Mouse (Mus musculus) retina, postnatal 1 day (tissue): ENCODE measurements around the gene Vwa8.

Experiments
- DNase-seq: peaks from one replicate; pipeline ENCODE4 v3.0.0-alpha.2; 2012

Vwa8 gene

GRCm38 (mm10) chr14:79151711-79152110 is 302.9 kb downstream of the Vwa8 start:
- DNase-seq = no peak

GRCm38 (mm10) chr14:79153896-79154295 is 305.0 kb downstream of the Vwa8 start:
- no peak for DNase-seq

- DNase-seq = no peak
Measured at GRCm38 (mm10) chr14:79154961-79155360, 306.1 kb downstream of the Vwa8 start.

GRCm38 (mm10) chr14:79156526-79157411 is 307.9 kb downstream of the Vwa8 start:
- DNase-seq = no peak

GRCm38 (mm10) chr14:79157451-79158218 is 308.8 kb downstream of the Vwa8 start:
- peak; percentile 24 for DNase-seq

GRCm38 (mm10) chr14:79158219-79158521 is 309.3 kb downstream of the Vwa8 start:
- no peak for DNase-seq

GRCm38 (mm10) chr14:79158673-79159200 is 309.9 kb downstream of the Vwa8 start:
- no peak for DNase-seq

GRCm38 (mm10) chr14:79159451-79159850 is 310.6 kb downstream of the Vwa8 start:
- no peak for DNase-seq

- DNase-seq = no peak
Measured at GRCm38 (mm10) chr14:79160486-79160885, 311.6 kb downstream of the Vwa8 start.

GRCm38 (mm10) chr14:79160966-79161365 is 312.1 kb downstream of the Vwa8 start:
- no peak for DNase-seq

- DNase-seq = no peak
Measured at GRCm38 (mm10) chr14:79161741-79162140, 312.9 kb downstream of the Vwa8 start.

GRCm38 (mm10) chr14:79162678-79163077 is 313.8 kb downstream of the Vwa8 start:
- DNase-seq = no peak

GRCm38 (mm10) chr14:79164334-79164733 is 315.5 kb downstream of the Vwa8 start:
- no peak for DNase-seq

GRCm38 (mm10) chr14:79164925-79165324 is 316.1 kb downstream of the Vwa8 start:
- DNase-seq = no peak

GRCm38 (mm10) chr14:79174526-79174925 is 325.7 kb downstream of the Vwa8 start:
- no peak for DNase-seq

- DNase-seq = no peak
Measured at GRCm38 (mm10) chr14:79177754-79178153, 328.9 kb downstream of the Vwa8 start.

- DNase-seq = peak; percentile 18
Measured at GRCm38 (mm10) chr14:79178247-79178646, 329.4 kb downstream of the Vwa8 start.

- no peak for DNase-seq
Measured at GRCm38 (mm10) chr14:79180078-79180730, 331.4 kb downstream of the Vwa8 start.

- no peak for DNase-seq
Measured at GRCm38 (mm10) chr14:79181748-79182147, 332.9 kb downstream of the Vwa8 start.

- no peak for DNase-seq
Measured at GRCm38 (mm10) chr14:79182801-79183200, 333.9 kb downstream of the Vwa8 start.

- no peak for DNase-seq
Measured at GRCm38 (mm10) chr14:79183261-79183660, 334.4 kb downstream of the Vwa8 start.

- no peak for DNase-seq
Measured at GRCm38 (mm10) chr14:79184071-79184470, 335.2 kb downstream of the Vwa8 start.

GRCm38 (mm10) chr14:79185018-79185685 is 336.3 kb downstream of the Vwa8 start:
- DNase-seq = no peak
